Mouse (Mus musculus): ENCODE data around the gene Alg6.

GRCm38 (mm10) chr4:99717905-99718304, 2.4 kb downstream of the Alg6 start:
- TF ChIP-seq CTCF (IDR thresholded peaks at IDR 0.05; ENCODE audit: borderline replicate concordance, extremely low read depth, insufficient read depth, insufficient read length) (no peak), POLR2A (IDR thresholded peaks at IDR 0.05; ENCODE audit: borderline replicate concordance, extremely low read depth, insufficient read depth, insufficient read length, poor library complexity, severe bottlenecking) (no peak)
